Mouse (Mus musculus) midbrain, postnatal 0 days (tissue): ENCODE data around the gene Ankra2. TPM values are rescaled to one million over a fixed set of nuclear protein-coding genes. Genes with fewer than 3 reads are reported as not detected.

Source experiments
- ATAC-seq: fragments of 200-750 bp; cut with Nextera tagmentation; 2 replicates; pipeline ENCODE4 v1.8.0; 2017; ENCODE audit warnings: moderate number of reproducible peaks, mild to moderate bottlenecking, moderate TSS enrichment, moderate library complexity; ENCODE audit not compliant: low FRiP score
- DNase-seq: peaks from one replicate; pipeline ENCODE4 v3.0.0-alpha.2; 2015; ENCODE audit warnings: low spot score
- H3K27ac ChIP-seq: fragments of 300-500 bp; sonication (generic); 2 replicates; pipeline ENCODE4 v1.5.1; 2014; ENCODE audit warnings: low read depth, mild to moderate bottlenecking, low read length, mixed read lengths
- H3K27me3 ChIP-seq: fragments of 300-500 bp; sonication (generic); 2 replicates; pipeline ENCODE4 v1.6.1; 2014; ENCODE audit warnings: low read length, control low read depth, mixed read lengths; ENCODE audit not compliant: insufficient read depth
- H3K36me3 ChIP-seq: fragments of 300-500 bp; sonication (generic); 2 replicates; pipeline ENCODE4 v1.6.1; 2014; ENCODE audit warnings: low read length, control low read depth, mixed read lengths; ENCODE audit not compliant: insufficient read depth
- H3K4me1 ChIP-seq: fragments of 300-500 bp; sonication (generic); 2 replicates; pipeline ENCODE4 v1.6.1; 2014; ENCODE audit warnings: mild to moderate bottlenecking, control low read depth, antibody characterized with exemption, low read length, mixed read lengths; ENCODE audit not compliant: insufficient read depth
- H3K4me2 ChIP-seq: fragments of 300-500 bp; sonication (generic); 2 replicates; pipeline ENCODE4 v1.6.1; 2014; ENCODE audit warnings: low read depth, mild to moderate bottlenecking, low read length, mixed read lengths; ENCODE audit not compliant: poor library complexity, severe bottlenecking
- H3K4me3 ChIP-seq: fragments of 300-500 bp; sonication (generic); 2 replicates; pipeline ENCODE4 v1.5.1; 2014; ENCODE audit warnings: low read depth, mild to moderate bottlenecking, low read length, moderate library complexity
- H3K9ac ChIP-seq: fragments of 300-500 bp; sonication (generic); replicated peaks from 2 replicates; pipeline ENCODE4 v1.6.1; 2014; ENCODE audit warnings: mild to moderate bottlenecking, low read length, moderate library complexity, mixed read lengths; ENCODE audit not compliant: poor library complexity, severe bottlenecking
- H3K9me3 ChIP-seq: fragments of 300-500 bp; sonication (generic); 2 replicates; pipeline ENCODE4 v1.6.1; 2016; ENCODE audit warnings: low read length, control low read depth
- CTCF ChIP-seq: IDR thresholded peaks from 2 replicates; pipeline ENCODE4 v1.5.1; 2016; ENCODE audit warnings: antibody characterized with exemption, mild to moderate bottlenecking
- WGBS: fragments of 180-500 bp; shearing (Covaris S2); extraction: QIAGEN DNeasy Blood & Tissue Kit; methylation state at CpG from one replicate; pipeline ENCODE4 v1.1.7; 2014; 5-methylcytosine and 5-hydroxymethylcytosine counted together
- polyA plus RNA-seq: library from polyadenylated mRNA; unstranded; fragments of >200 nt; fragmentation: Nextera tagmentation; extraction: Ambion mirVana; gene quantifications from 2 replicates; pipeline ENCODE4 v1.2.1, GENCODE M21; 2015
- total RNA-seq: library from RNA; depleted of rRNA; stranded (reverse); fragments of >200 nt; gene quantifications from 2 replicates; pipeline ENCODE4 v1.2.3, GENCODE M21; 2014

The Ankra2 gene
- total and polyA plus RNA-seq, 2 experiments from 2014 or later = 81.8 to 109 TPM

- Histone ChIP-seq H3K9ac (no peak overlapping the region), H3K4me2 (peak overlapping the region; percentile 39), H3K27me3 (no peaks in the 10 kb centered on the region), H3K9me3 (no peaks in the 10 kb centered on the region), H3K27ac (0 out of 2 replicates have a peak overlapping the region, but pooled peaks have one; percentile 43), H3K4me3 (no peak overlapping the region), H3K4me1 (no peaks in the 10 kb centered on the region), H3K36me3 (no peaks in the 10 kb centered on the region)
- ATAC-seq = peak; percentile 72
- peak; percentile 84 for TF ChIP-seq CTCF
- peak; percentile 93 for DNase-seq
- WGBS = 45% methylated on average over 21 of the region's 21 CpGs
These were observed 36.2 kb downstream of the Ankra2 start for GRCm38 (mm10) chr13:98298833-98299758.

- ATAC-seq = no peak
- Histone ChIP-seq H3K36me3 (peaks cover 5% of the 10 kb centered on the region; the same call in 1 of the 2 replicates), H3K9me3 (no peaks in the 10 kb centered on the region), H3K27me3 (no peaks in the 10 kb centered on the region), H3K4me3 (no peak overlapping the region), H3K27ac (no peak overlapping the region), H3K4me2 (no peak overlapping the region), H3K9ac (no peak overlapping the region), H3K4me1 (no peaks in the 10 kb centered on the region)
- WGBS = 88% methylated on average over 9 of the region's 9 CpGs
- no peak for DNase-seq
- TF ChIP-seq CTCF = peak; percentile 26
These were observed 42.4 kb downstream of the Ankra2 start for GRCm38 (mm10) chr13:98305257-98305656.

GRCm38 (mm10) chr13:98306393-98306792 lies 43.5 kb downstream of the Ankra2 start:
- Histone ChIP-seq H3K27me3 (no peaks in the 10 kb centered on the region), H3K9ac (no peak overlapping the region), H3K4me3 (no peak overlapping the region), H3K4me2 (no peak overlapping the region), H3K4me1 (no peaks in the 10 kb centered on the region), H3K9me3 (no peaks in the 10 kb centered on the region), H3K36me3 (peaks cover 10% of the 10 kb centered on the region), H3K27ac (no peak overlapping the region)
- peak; percentile 5 for DNase-seq
- no peak for ATAC-seq
- no peak for TF ChIP-seq CTCF
- WGBS = 28% methylated on average over 5 of the region's 5 CpGs

GRCm38 (mm10) chr13:98306852-98307475 lies 44.1 kb downstream of the Ankra2 start:
- Histone ChIP-seq H3K4me1 (no peaks in the 10 kb centered on the region), H3K27ac (no peak overlapping the region), H3K36me3 (peaks cover 16% of the 10 kb centered on the region), H3K9ac (no peak overlapping the region), H3K9me3 (no peaks in the 10 kb centered on the region), H3K4me2 (no peak overlapping the region), H3K4me3 (no peak overlapping the region), H3K27me3 (no peaks in the 10 kb centered on the region)
- DNase-seq (no peak), ATAC-seq (no peak)
- no peak for TF ChIP-seq CTCF
- 42% methylated on average over 14 of the region's 14 CpGs for WGBS

- Histone ChIP-seq H3K4me2 (no peak overlapping the region), H3K9ac (no peak overlapping the region), H3K4me1 (no peaks in the 10 kb centered on the region), H3K36me3 (peaks cover 17% of the 10 kb centered on the region), H3K27ac (no peak overlapping the region), H3K9me3 (no peaks in the 10 kb centered on the region), H3K4me3 (no peak overlapping the region), H3K27me3 (no peaks in the 10 kb centered on the region)
- ATAC-seq (no peak), DNase-seq (no peak)
- no peak for TF ChIP-seq CTCF
- WGBS = 85% methylated on average over 5 of the region's 5 CpGs
These were observed 45.1 kb downstream of the Ankra2 start for GRCm38 (mm10) chr13:98308004-98308403.

- Histone ChIP-seq H3K4me2 (no peak overlapping the region), H3K4me1 (no peaks in the 10 kb centered on the region), H3K4me3 (no peak overlapping the region), H3K27ac (no peak overlapping the region), H3K27me3 (no peaks in the 10 kb centered on the region), H3K9me3 (no peaks in the 10 kb centered on the region), H3K36me3 (peaks cover 17% of the 10 kb centered on the region), H3K9ac (no peak overlapping the region)
- no peak for DNase-seq
- no peak for ATAC-seq
- 88% methylated on average over 4 of the region's 4 CpGs for WGBS
- TF ChIP-seq CTCF = no peak
These were observed 45.9 kb downstream of the Ankra2 start for GRCm38 (mm10) chr13:98308724-98309123.
